Mouse (Mus musculus) forebrain, embryonic 11.5 days (tissue): ENCODE measurements around the gene Ccl3. TPM values are rescaled to one million over a fixed set of nuclear protein-coding genes. Genes with fewer than 3 reads are reported as not detected.

Source experiments
- ATAC-seq: fragments of 200-750 bp; cut with Nextera tagmentation; replicated peaks from 2 replicates; pipeline ENCODE4 v1.8.0; 2017; ENCODE audit warnings: moderate TSS enrichment; ENCODE audit not compliant: low FRiP score
- DNase-seq: peaks from one replicate; pipeline ENCODE4 v3.0.0-alpha.2; 2017; ENCODE audit warnings: low spot score
- H3K27ac ChIP-seq: fragments of 300-500 bp; sonication (generic); 2 replicates; pipeline ENCODE4 v1.5.1; 2014; ENCODE audit warnings: low read depth, low read length
- H3K27me3 ChIP-seq: fragments of 300-500 bp; sonication (generic); 2 replicates; pipeline ENCODE4 v1.6.1; 2014; ENCODE audit warnings: mild to moderate bottlenecking, low read length, mixed read lengths; ENCODE audit not compliant: control insufficient read depth, insufficient read depth
- H3K36me3 ChIP-seq: fragments of 300-500 bp; sonication (generic); 2 replicates; pipeline ENCODE4 v1.6.1; 2014; ENCODE audit warnings: mild to moderate bottlenecking, low read length, moderate library complexity, mixed read lengths; ENCODE audit not compliant: control insufficient read depth, insufficient read depth
- H3K4me1 ChIP-seq: fragments of 300-500 bp; sonication (generic); replicated peaks from 2 replicates; pipeline ENCODE4 v1.6.1; 2014; ENCODE audit warnings: low read length, mixed read lengths; ENCODE audit not compliant: control insufficient read depth, insufficient read depth
- H3K4me2 ChIP-seq: fragments of 300-500 bp; sonication (generic); 2 replicates; pipeline ENCODE4 v1.6.1; 2014; ENCODE audit warnings: low read depth, mild to moderate bottlenecking, low read length, moderate library complexity, mixed read lengths; ENCODE audit not compliant: severe bottlenecking
- H3K4me3 ChIP-seq: fragments of 300-500 bp; sonication (generic); 2 replicates; pipeline ENCODE4 v1.5.1; 2014; ENCODE audit warnings: low read depth, low read length
- H3K9ac ChIP-seq: fragments of 300-500 bp; sonication (generic); 2 replicates; pipeline ENCODE4 v1.6.1; 2014; ENCODE audit warnings: low read length
- H3K9me3 ChIP-seq: fragments of 300-500 bp; sonication (generic); 2 replicates; pipeline ENCODE4 v1.6.1; 2016; ENCODE audit warnings: low read length, mixed read lengths; ENCODE audit not compliant: control insufficient read depth
- WGBS: fragments of 180-500 bp; shearing (Covaris S2); extraction: QIAGEN DNeasy Blood & Tissue Kit; methylation state at CpG from one replicate; pipeline ENCODE4 v1.1.7; 2014; 5-methylcytosine and 5-hydroxymethylcytosine counted together
- polyA plus RNA-seq: library from polyadenylated mRNA; unstranded; fragments of >200 nt; fragmentation: Nextera tagmentation; extraction: Ambion mirVana; gene quantifications from 2 replicates; pipeline ENCODE4 v1.2.1, GENCODE M21; 2014

The Ccl3 gene
- polyA plus RNA-seq, 1 experiment from 2014 or later = 0.95 TPM

DNA sequence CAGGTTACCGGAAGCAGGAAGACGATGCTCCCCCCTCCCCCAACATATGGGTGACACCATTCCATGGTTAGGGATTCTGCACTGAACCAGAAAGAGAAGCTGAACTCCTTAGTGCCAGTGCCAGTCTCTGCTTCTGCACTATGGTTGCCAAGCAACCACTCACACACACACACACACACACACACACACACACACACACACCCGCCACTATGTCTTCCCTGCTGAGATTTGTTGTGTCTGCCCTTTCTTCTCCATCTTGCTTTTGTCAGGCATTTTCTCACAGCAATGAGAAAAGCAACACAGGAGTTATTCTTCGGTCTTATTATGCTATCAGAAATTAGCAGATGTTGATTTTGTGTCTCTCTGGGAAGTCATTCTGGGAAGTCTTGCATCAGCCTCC is 14.7 kb downstream of the Ccl3 start:
- no peaks in the 10 kb centered on the region for H3K27me3 ChIP-seq
- H3K4me1 ChIP-seq = no peaks in the 10 kb centered on the region
- 64% methylated on average over 4 of the region's 4 CpGs for WGBS
- H3K9ac ChIP-seq = no peak overlapping the region
- ATAC-seq (no peak; the same call in 1 of the 2 replicates), DNase-seq (peak; percentile 53)
- H3K9me3 ChIP-seq = no peaks in the 10 kb centered on the region
- H3K4me2 ChIP-seq = no peak overlapping the region
- no peak overlapping the region for H3K27ac ChIP-seq
- no peaks in the 10 kb centered on the region for H3K36me3 ChIP-seq
- H3K4me3 ChIP-seq = no peak overlapping the region

DNA sequence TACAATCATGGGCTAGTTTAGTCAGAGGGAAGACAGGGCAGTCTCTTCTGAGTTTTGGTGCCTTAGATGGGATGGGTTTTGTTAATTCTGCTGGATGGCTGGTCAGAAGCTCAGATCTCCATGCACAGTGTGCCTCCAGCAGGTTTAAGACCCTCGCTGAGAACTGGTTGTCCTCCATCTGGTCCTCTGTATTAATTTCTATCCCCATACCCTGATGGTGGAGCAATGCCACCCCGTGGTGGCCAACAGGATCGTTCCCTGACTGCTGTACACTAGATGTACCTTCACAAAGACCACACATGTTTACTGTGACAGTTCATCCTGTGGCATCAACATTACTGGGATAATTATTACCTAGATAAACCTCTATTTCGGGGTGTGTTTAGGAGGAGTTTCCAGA is 16.4 kb downstream of the Ccl3 start:
- no peaks in the 10 kb centered on the region for H3K27me3 ChIP-seq
- DNase-seq (no peak), ATAC-seq (no peak)
- H3K27ac ChIP-seq = no peak overlapping the region
- H3K9ac ChIP-seq = no peak overlapping the region
- 75% methylated on average over 4 of the region's 4 CpGs for whole genome bisulfite sequencing
- no peaks in the 10 kb centered on the region for H3K36me3 ChIP-seq
- H3K4me1 ChIP-seq = no peaks in the 10 kb centered on the region
- H3K9me3 ChIP-seq = no peaks in the 10 kb centered on the region
- no peak overlapping the region for H3K4me2 ChIP-seq
- H3K4me3 ChIP-seq = no peak overlapping the region

DNA sequence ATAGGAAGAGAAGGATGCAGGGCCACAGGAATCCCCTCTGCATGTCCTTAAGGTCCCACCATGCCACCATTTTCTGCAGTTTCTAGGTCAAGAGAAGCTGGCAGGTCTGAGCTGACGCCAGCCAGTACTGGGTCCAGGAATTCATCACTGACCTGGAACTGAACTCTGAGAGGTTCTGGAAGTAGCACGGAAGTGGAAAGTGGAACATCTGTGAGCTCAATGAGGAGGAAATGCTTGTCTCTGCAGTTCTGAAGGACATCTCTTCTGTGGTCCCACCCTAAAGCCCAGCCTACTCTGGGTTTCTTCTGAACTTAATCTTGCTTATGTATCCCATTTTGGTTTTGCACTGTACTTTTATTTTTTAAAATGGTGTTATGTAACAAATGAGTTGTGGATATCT is 18.1 kb downstream of the Ccl3 start:
- ATAC-seq = no peak
- H3K9me3 ChIP-seq = no peaks in the 10 kb centered on the region
- no peak overlapping the region for H3K27ac ChIP-seq
- DNase-seq = no peak
- no peak overlapping the region for H3K9ac ChIP-seq
- H3K36me3 ChIP-seq = no peaks in the 10 kb centered on the region
- no peaks in the 10 kb centered on the region for H3K4me1 ChIP-seq
- no peak overlapping the region for H3K4me2 ChIP-seq
- 88% methylated on average over 2 of the region's 2 CpGs for WGBS
- no peaks in the 10 kb centered on the region for H3K27me3 ChIP-seq
- H3K4me3 ChIP-seq = no peak overlapping the region

DNA sequence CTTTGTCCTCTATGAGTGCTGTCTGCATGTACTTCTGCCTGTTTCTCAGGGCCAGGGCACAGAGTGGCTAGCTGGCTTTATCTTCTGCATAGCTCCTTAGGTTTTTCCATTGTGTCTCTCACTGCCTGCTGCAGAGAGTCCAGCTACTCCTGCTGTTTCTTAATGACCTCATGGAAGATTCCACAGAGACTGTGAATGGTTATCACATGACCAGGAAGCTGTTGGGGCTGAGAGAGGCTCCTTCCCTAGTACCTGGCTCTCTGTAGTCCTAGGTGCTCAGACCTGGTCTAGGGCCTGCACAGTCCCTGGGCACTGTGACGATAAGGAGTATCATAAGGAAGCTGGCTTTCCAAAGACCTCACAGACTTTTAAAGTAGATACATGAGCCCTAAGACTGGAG is 18.5 kb downstream of the Ccl3 start:
- H3K4me1 ChIP-seq = no peaks in the 10 kb centered on the region
- H3K9me3 ChIP-seq = no peaks in the 10 kb centered on the region
- no peak overlapping the region for H3K4me3 ChIP-seq
- DNase-seq (no peak), ATAC-seq (no peak)
- H3K9ac ChIP-seq = no peak overlapping the region
- no peak overlapping the region for H3K27ac ChIP-seq
- no peaks in the 10 kb centered on the region for H3K27me3 ChIP-seq
- 94% methylated on average over 1 of the region's 1 CpGs for WGBS
- no peaks in the 10 kb centered on the region for H3K36me3 ChIP-seq
- H3K4me2 ChIP-seq = no peak overlapping the region

DNA sequence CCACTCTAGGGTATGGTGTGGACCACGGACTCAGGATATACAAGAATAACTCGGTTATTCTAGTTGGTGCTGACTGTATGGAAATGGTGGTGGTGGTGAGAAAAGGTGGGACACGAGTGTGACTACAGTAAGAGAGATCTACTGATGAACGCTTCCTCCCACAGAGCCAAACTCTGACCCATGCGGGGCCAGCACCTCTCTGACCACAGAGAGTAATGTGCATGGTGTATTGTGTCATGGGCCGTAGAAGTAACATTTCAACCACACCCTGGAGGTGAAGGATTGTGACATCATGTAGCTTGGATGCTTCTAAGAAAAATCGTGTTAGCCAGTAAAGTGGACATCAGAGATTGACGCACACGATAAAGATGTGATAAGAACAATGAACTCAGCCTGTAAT is 20.3 kb downstream of the Ccl3 start:
- Histone ChIP-seq H3K4me2 (no peak overlapping the region), H3K9me3 (no peaks in the 10 kb centered on the region), H3K9ac (no peak overlapping the region), H3K27me3 (no peaks in the 10 kb centered on the region), H3K27ac (no peak overlapping the region), H3K36me3 (no peaks in the 10 kb centered on the region), H3K4me1 (no peaks in the 10 kb centered on the region), H3K4me3 (no peak overlapping the region)
- ATAC-seq (no peak), DNase-seq (no peak)
- WGBS = 87% methylated on average over 9 of the region's 9 CpGs

DNA sequence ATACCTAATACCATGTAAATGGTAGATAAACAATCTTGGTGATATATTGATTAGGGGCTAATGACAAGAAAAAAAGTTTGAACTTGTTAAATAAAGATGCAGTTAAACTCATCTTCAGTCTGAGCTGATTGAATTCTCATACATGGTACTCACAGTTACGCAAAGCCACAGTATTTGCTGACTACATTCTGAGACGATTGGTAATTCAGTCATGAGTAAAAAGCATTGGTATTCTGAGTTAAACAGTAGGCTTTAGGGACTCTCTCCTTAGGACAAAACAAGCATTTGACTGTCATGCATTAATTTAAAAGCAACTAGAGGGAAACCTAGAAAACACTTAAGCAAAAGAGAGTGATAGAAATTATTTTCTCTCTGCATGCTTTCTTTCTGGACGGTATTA is 25.6 kb downstream of the Ccl3 start:
- no peak for DNase-seq

DNA sequence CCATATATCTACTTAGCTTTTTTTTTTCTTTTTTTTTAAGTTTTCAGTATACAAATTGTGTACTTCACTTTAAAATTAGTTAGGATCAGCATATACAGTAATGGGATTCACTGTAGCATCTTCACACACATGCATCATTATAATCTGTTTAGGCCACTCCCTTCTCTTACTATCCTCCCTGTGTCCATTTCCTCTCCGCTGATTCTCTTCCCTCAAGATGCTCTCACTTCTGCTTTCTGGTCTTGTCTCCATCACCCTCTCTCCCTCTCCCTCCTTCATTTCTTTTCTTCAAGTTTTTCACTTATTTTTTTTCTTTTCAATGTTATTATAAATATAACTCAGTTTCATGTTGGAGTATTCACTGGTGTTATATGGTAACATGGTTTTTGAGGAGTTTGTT is 30.1 kb downstream of the Ccl3 start:
- Histone ChIP-seq H3K27me3 (no peaks in the 10 kb centered on the region), H3K9me3 (no peaks in the 10 kb centered on the region), H3K4me3 (no peak overlapping the region), H3K9ac (no peak overlapping the region), H3K4me1 (no peaks in the 10 kb centered on the region), H3K4me2 (no peak overlapping the region), H3K36me3 (no peaks in the 10 kb centered on the region), H3K27ac (no peak overlapping the region)
- ATAC-seq (no peak), DNase-seq (no peak)
- 96% methylated on average over 1 of the region's 1 CpGs for WGBS

More for the DNA sequence above, 25.6 kb downstream of the Ccl3 start:
- Histone ChIP-seq H3K9ac (no peak overlapping the region), H3K4me3 (no peak overlapping the region), H3K27me3 (no peaks in the 10 kb centered on the region), H3K36me3 (no peaks in the 10 kb centered on the region), H3K9me3 (no peaks in the 10 kb centered on the region), H3K4me1 (no peaks in the 10 kb centered on the region), H3K4me2 (no peak overlapping the region), H3K27ac (no peak overlapping the region)
- WGBS = 85% methylated on average over 3 of the region's 3 CpGs
- no peak for ATAC-seq

DNA sequence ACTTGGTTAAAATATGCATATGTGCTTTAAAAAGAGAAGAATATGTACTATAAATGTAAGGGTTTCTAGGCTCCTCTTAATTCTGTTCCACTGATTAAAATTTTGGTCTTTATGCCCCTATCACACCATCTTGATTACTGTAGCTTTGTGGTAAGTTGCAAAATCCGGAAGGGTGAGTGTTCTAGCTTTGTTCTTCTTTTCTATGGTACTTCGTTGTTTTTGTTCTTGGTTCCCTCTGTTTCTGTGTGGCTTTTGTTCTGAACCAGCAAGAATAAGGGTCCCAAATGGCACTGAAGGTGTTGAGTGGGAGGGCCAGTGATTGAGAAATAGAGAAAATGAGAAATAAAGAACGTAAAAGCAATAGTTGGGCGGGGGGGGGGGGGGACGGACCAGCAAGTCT is 30.9 kb downstream of the Ccl3 start:
- H3K4me3 ChIP-seq = no peak overlapping the region
- H3K27ac ChIP-seq = no peak overlapping the region
- no peaks in the 10 kb centered on the region for H3K36me3 ChIP-seq
- no peak for DNase-seq
- H3K9ac ChIP-seq = no peak overlapping the region
- ATAC-seq = no peak
- H3K4me2 ChIP-seq = no peak overlapping the region
- no peaks in the 10 kb centered on the region for H3K4me1 ChIP-seq
- no peaks in the 10 kb centered on the region for H3K9me3 ChIP-seq
- 64% methylated on average over 4 of the region's 5 CpGs for WGBS
- no peaks in the 10 kb centered on the region for H3K27me3 ChIP-seq

DNA sequence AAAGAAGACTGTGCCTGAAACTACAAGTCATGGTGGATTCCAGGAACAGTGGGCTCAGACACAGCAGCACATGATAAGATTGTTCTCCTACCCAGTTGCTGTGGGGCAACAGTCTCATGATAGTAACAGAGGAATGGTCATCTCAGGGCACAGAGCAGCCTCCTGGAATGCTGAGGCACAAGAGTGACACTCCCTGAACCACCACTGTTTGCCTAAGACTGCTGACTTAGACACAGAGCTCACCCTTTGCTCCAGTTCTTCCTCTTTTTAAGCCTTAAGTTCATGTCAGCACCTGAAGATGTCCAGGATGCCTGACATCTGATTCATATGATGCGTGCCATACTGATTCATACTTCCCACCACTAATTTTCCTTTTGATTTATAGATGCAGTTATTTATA is 32.6 kb downstream of the Ccl3 start:
- Histone ChIP-seq H3K9me3 (no peaks in the 10 kb centered on the region), H3K9ac (no peak overlapping the region), H3K36me3 (no peaks in the 10 kb centered on the region), H3K4me1 (no peaks in the 10 kb centered on the region), H3K27ac (no peak overlapping the region), H3K27me3 (no peaks in the 10 kb centered on the region), H3K4me2 (no peak overlapping the region), H3K4me3 (no peak overlapping the region)
- no peak for ATAC-seq
- WGBS = 94% methylated on average over 1 of the region's 1 CpGs
- DNase-seq = no peak
